Mouse (Mus musculus) thymus, postnatal 4 days (tissue): ENCODE data around the gene Fbxo47.

Experiments
- DNase-seq: peaks from one replicate; pipeline ENCODE4 v3.0.0; 2021

Gene Fbxo47

GRCm38 (mm10) chr11:97829365-97829764, 54.6 kb downstream of the Fbxo47 start:
- peak; percentile 7 for DNase-seq

- no peak for DNase-seq
These were observed 56.3 kb downstream of the Fbxo47 start for GRCm38 (mm10) chr11:97827654-97828053.

GRCm38 (mm10) chr11:97826414-97826813, 57.5 kb downstream of the Fbxo47 start:
- peak; percentile 46 for DNase-seq

- peak; percentile 70 for DNase-seq
These were observed 58.0 kb downstream of the Fbxo47 start for GRCm38 (mm10) chr11:97825971-97826370.

- peak; percentile 81 for DNase-seq
These were observed 58.7 kb downstream of the Fbxo47 start for GRCm38 (mm10) chr11:97825295-97825694.

GRCm38 (mm10) chr11:97824895-97825294, 59.1 kb downstream of the Fbxo47 start:
- no peak for DNase-seq

GRCm38 (mm10) chr11:97824168-97824567, 59.8 kb downstream of the Fbxo47 start:
- DNase-seq, result no peak

- DNase-seq, result no peak
These were observed 60.9 kb downstream of the Fbxo47 start for GRCm38 (mm10) chr11:97822840-97823603.

- DNase-seq, result no peak
These were observed 62.4 kb downstream of the Fbxo47 start for GRCm38 (mm10) chr11:97821401-97822064.

- no peak for DNase-seq
These were observed 63.1 kb downstream of the Fbxo47 start for GRCm38 (mm10) chr11:97820840-97821239.

- no peak for DNase-seq
These were observed 64.0 kb downstream of the Fbxo47 start for GRCm38 (mm10) chr11:97819923-97820322.

GRCm38 (mm10) chr11:97819102-97819501, 64.9 kb downstream of the Fbxo47 start:
- no peak for DNase-seq

GRCm38 (mm10) chr11:97818571-97818970, 65.4 kb downstream of the Fbxo47 start:
- DNase-seq, result no peak

GRCm38 (mm10) chr11:97818003-97818402, 66.0 kb downstream of the Fbxo47 start:
- DNase-seq, result no peak

- DNase-seq, result no peak
These were observed 66.6 kb downstream of the Fbxo47 start for GRCm38 (mm10) chr11:97817379-97817778.

- no peak for DNase-seq
These were observed 67.0 kb downstream of the Fbxo47 start for GRCm38 (mm10) chr11:97816916-97817315.

GRCm38 (mm10) chr11:97816176-97816575, 67.8 kb downstream of the Fbxo47 start:
- DNase-seq, result no peak

GRCm38 (mm10) chr11:97815736-97816135, 68.2 kb downstream of the Fbxo47 start:
- DNase-seq, result no peak

- DNase-seq, result no peak
These were observed 70.0 kb downstream of the Fbxo47 start for GRCm38 (mm10) chr11:97813746-97814515.

GRCm38 (mm10) chr11:97813085-97813484, 70.9 kb downstream of the Fbxo47 start:
- DNase-seq, result no peak

GRCm38 (mm10) chr11:97812491-97812921, 71.4 kb downstream of the Fbxo47 start:
- no peak for DNase-seq

GRCm38 (mm10) chr11:97811569-97812362, 72.2 kb downstream of the Fbxo47 start:
- DNase-seq, result no peak

- no peak for DNase-seq
These were observed 73.0 kb downstream of the Fbxo47 start for GRCm38 (mm10) chr11:97810970-97811369.
